13 mouse cellular contexts compared by ENCODE assay signal in genomic region chr5:99190941-99191800, GRCm38 (mm10).
DNase-seq lines count a peak whose midpoint lies in the region; ATAC-seq and TF ChIP-seq lines count a peak whose summit lies in the region.
"Had no signal": no experiment of that assay in that cellular context is flagged by ENCODE, and none has a peak within 500 bp of the region (broad histone marks: within the 10 kb centered on the region; RNA-seq: fewer than 3 reads in every experiment).

No protein-coding gene starts in this region.

- WGBS in heart, embryonic 13.5 days: 51% methylated on average over 26 of the region's 26 CpGs
- WGBS in embryonic facial prominence, embryonic 13.5 days: 25% methylated on average over 26 of the region's 26 CpGs
- 32% methylated on average over 26 of the region's 26 CpGs for WGBS in lung, embryonic 16.5 days
- WGBS in forebrain, embryonic 16.5 days: 49% methylated on average over 26 of the region's 26 CpGs
- 63% methylated on average over 26 of the region's 26 CpGs for WGBS in midbrain, postnatal 0 days

- H3K9me3 ChIP-seq in heart, embryonic 13.5 days: no peaks in the 10 kb centered on the region
- H3K9me3 ChIP-seq in embryonic facial prominence, embryonic 13.5 days: no peaks in the 10 kb centered on the region
- no peaks in the 10 kb centered on the region for H3K9me3 ChIP-seq in lung, embryonic 16.5 days (ENCODE audit: control insufficient read depth, low read length)
- H3K9me3 ChIP-seq in forebrain, embryonic 16.5 days (ENCODE audit: control insufficient read depth, low read length): no peaks in the 10 kb centered on the region
- no peaks in the 10 kb centered on the region for H3K9me3 ChIP-seq in midbrain, postnatal 0 days (ENCODE audit: low read length)
- H3K9me3 ChIP-seq: forebrain, embryonic 13.5 days had no signal

- H3K36me3 ChIP-seq in heart, embryonic 13.5 days: no peaks in the 10 kb centered on the region
- no peaks in the 10 kb centered on the region for H3K36me3 ChIP-seq in embryonic facial prominence, embryonic 13.5 days
- H3K36me3 ChIP-seq in lung, embryonic 16.5 days (ENCODE audit: control insufficient read depth, insufficient read depth, low read length): no peaks in the 10 kb centered on the region
- no peaks in the 10 kb centered on the region for H3K36me3 ChIP-seq in forebrain, embryonic 16.5 days (ENCODE audit: control insufficient read depth, insufficient read depth)
- no peaks in the 10 kb centered on the region for H3K36me3 ChIP-seq in midbrain, postnatal 0 days (ENCODE audit: insufficient read depth, low read length)

- H3K4me3 ChIP-seq in heart, embryonic 13.5 days: no peak overlapping the region
- peak overlapping the region; percentile 15 for H3K4me3 ChIP-seq in embryonic facial prominence, embryonic 13.5 days
- H3K4me3 ChIP-seq in lung, embryonic 16.5 days (ENCODE audit: low read length): peak overlapping the region; percentile 6; the same call in 1 of the 2 replicates
- H3K4me3 ChIP-seq in forebrain, embryonic 16.5 days (replicated peaks; ENCODE audit: low read length): no peak overlapping the region
- H3K4me3 ChIP-seq in midbrain, postnatal 0 days (ENCODE audit: low read depth, low read length): no peak overlapping the region
- H3K4me3 ChIP-seq: forebrain, embryonic 13.5 days had no signal

- no peak for ATAC-seq in heart, embryonic 13.5 days (ENCODE audit: extremely low read depth, insufficient number of reproducible peaks, low FRiP score, low TSS enrichment)
- no peak; the same call in 1 of the 2 replicates for ATAC-seq in embryonic facial prominence, embryonic 13.5 days (ENCODE audit: insufficient number of reproducible peaks, insufficient read depth, low FRiP score, low TSS enrichment, low read depth)
- ATAC-seq in lung, embryonic 16.5 days (ENCODE audit: low read depth): peak; percentile 94
- no peak for ATAC-seq in forebrain, embryonic 16.5 days
- ATAC-seq in midbrain, postnatal 0 days (ENCODE audit: low FRiP score): no peak
- ATAC-seq: forebrain, embryonic 13.5 days; liver, postnatal 0 days; Patski had no signal

- H3K27ac ChIP-seq in heart, embryonic 13.5 days (replicated peaks): 0 out of 2 replicates have a peak overlapping the region, but pooled peaks have one; percentile 26
- peak overlapping the region; percentile 86 for H3K27ac ChIP-seq in embryonic facial prominence, embryonic 13.5 days
- peak overlapping the region; percentile 76 for H3K27ac ChIP-seq in lung, embryonic 16.5 days (ENCODE audit: low read length)
- H3K27ac ChIP-seq in forebrain, embryonic 16.5 days (ENCODE audit: low read length): no peak overlapping the region
- H3K27ac ChIP-seq in midbrain, postnatal 0 days (ENCODE audit: low read depth, low read length): no peak overlapping the region
- H3K27ac ChIP-seq: forebrain, embryonic 13.5 days had no signal

- peak overlapping the region; percentile 33 for H3K4me2 ChIP-seq in heart, embryonic 13.5 days
- peak overlapping the region; percentile 50 for H3K4me2 ChIP-seq in embryonic facial prominence, embryonic 13.5 days
- peak overlapping the region; percentile 37 for H3K4me2 ChIP-seq in lung, embryonic 16.5 days (ENCODE audit: low read depth, low read length)
- no peak overlapping the region for H3K4me2 ChIP-seq in forebrain, embryonic 16.5 days (ENCODE audit: low read length)
- no peak overlapping the region for H3K4me2 ChIP-seq in midbrain, postnatal 0 days (ENCODE audit: low read depth, low read length, poor library complexity, severe bottlenecking)
- H3K4me2 ChIP-seq: forebrain, embryonic 13.5 days had no signal

- H3K4me1 ChIP-seq in heart, embryonic 13.5 days: peaks cover 11% of the 10 kb centered on the region
- H3K4me1 ChIP-seq in embryonic facial prominence, embryonic 13.5 days: peaks cover 20% of the 10 kb centered on the region
- H3K4me1 ChIP-seq in lung, embryonic 16.5 days (replicated peaks; ENCODE audit: control insufficient read depth, insufficient read depth, low read length): peaks cover 17% of the 10 kb centered on the region
- H3K4me1 ChIP-seq in forebrain, embryonic 16.5 days (replicated peaks; ENCODE audit: control insufficient read depth, insufficient read depth, low read length): peaks cover 5% of the 10 kb centered on the region; the same call in 1 of the 2 replicates
- H3K4me1 ChIP-seq in midbrain, postnatal 0 days (ENCODE audit: insufficient read depth, low read length): no peaks in the 10 kb centered on the region

- no peak for TF ChIP-seq CTCF in midbrain, postnatal 0 days (IDR thresholded peaks at IDR 0.05)

- DNase-seq in heart, adult 11 months: no peak
- peak; percentile 22 for DNase-seq in NIH3T3 (ENCODE audit: low read depth)
- DNase-seq in layer of hippocampus, adult 9-11 months: no peak
- no peak for DNase-seq in midbrain, postnatal 0 days (ENCODE audit: low spot score)
- DNase-seq: cerebellum, adult 9-10 months; heart, postnatal 14 days; liver, postnatal 0 days had no signal

- no peaks in the 10 kb centered on the region for H3K27me3 ChIP-seq in heart, embryonic 13.5 days (replicated peaks)
- no peaks in the 10 kb centered on the region for H3K27me3 ChIP-seq in embryonic facial prominence, embryonic 13.5 days
- no peaks in the 10 kb centered on the region for H3K27me3 ChIP-seq in lung, embryonic 16.5 days (ENCODE audit: control insufficient read depth, insufficient read depth, low read depth, low read length)
- no peaks in the 10 kb centered on the region for H3K27me3 ChIP-seq in forebrain, embryonic 16.5 days (replicated peaks; ENCODE audit: control insufficient read depth, insufficient read depth, low read length)
- no peaks in the 10 kb centered on the region for H3K27me3 ChIP-seq in midbrain, postnatal 0 days (ENCODE audit: insufficient read depth, low read length)
- H3K27me3 ChIP-seq: forebrain, embryonic 13.5 days; Patski had no signal

- H3K9ac ChIP-seq in heart, embryonic 13.5 days: no peak overlapping the region
- H3K9ac ChIP-seq in embryonic facial prominence, embryonic 13.5 days: no peak overlapping the region
- 0 out of 2 replicates have a peak overlapping the region, but pooled peaks have one; percentile 8 for H3K9ac ChIP-seq in lung, embryonic 16.5 days (ENCODE audit: low read length)
- no peak overlapping the region for H3K9ac ChIP-seq in forebrain, embryonic 16.5 days (replicated peaks; ENCODE audit: low read depth, low read length)
- H3K9ac ChIP-seq in midbrain, postnatal 0 days (replicated peaks; ENCODE audit: low read length, poor library complexity, severe bottlenecking): no peak overlapping the region
- H3K9ac ChIP-seq: forebrain, embryonic 13.5 days; liver, postnatal 0 days had no signal

Comparison
In these comparisons a context has a peak if more than half of its experiments do, and no peak if none do; other contexts are left out.
1. H3K27ac ChIP-seq: peak in heart, embryonic 13.5 days (single experiment), embryonic facial prominence, embryonic 13.5 days (single experiment) and lung, embryonic 16.5 days (single experiment); none in forebrain, embryonic 16.5 days (single experiment) and midbrain, postnatal 0 days (single experiment).
2. H3K4me2 ChIP-seq: peak in heart, embryonic 13.5 days (single experiment), embryonic facial prominence, embryonic 13.5 days (single experiment) and lung, embryonic 16.5 days (single experiment); none in forebrain, embryonic 16.5 days (single experiment) and midbrain, postnatal 0 days (single experiment).
3. H3K4me3 ChIP-seq: peak in embryonic facial prominence, embryonic 13.5 days (single experiment) and lung, embryonic 16.5 days (single experiment); none in heart, embryonic 13.5 days (single experiment), forebrain, embryonic 16.5 days (single experiment) and midbrain, postnatal 0 days (single experiment).